Mouse (Mus musculus): ENCODE measurements around the gene Trip6.

The Trip6 gene

DNA sequence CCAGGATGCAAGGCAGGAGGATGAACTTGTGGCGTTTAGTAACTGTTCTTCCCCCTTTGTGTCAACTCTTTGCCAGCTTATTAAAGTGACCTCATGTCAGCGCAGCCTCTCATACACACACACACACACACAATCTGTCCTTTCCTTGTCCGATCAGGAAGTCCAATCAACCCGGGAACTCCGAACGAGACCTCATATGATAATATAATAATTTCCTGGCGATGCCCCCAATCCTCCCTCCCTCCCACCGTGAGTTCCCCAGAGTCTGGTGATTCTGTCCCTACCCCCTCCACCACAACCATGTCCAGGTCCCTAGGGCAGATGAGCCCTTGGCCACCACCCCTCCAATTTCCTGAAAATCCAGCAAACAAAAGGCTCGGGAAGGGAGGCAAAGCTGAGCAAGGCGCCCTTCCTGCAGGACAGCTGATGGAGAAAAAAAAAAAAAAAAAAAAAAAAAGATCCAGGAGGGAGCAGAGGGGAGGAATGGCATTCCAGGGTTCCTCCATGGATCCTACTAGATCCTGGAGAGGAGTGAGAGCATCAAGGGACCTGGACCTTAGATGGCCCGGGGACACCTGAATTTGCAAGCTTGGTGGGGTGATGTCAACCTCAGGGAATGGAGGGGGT, 24.6 kb upstream of the Trip6 start:
- DNase-seq (ENCODE audit: low spot score): no peak

DNA sequence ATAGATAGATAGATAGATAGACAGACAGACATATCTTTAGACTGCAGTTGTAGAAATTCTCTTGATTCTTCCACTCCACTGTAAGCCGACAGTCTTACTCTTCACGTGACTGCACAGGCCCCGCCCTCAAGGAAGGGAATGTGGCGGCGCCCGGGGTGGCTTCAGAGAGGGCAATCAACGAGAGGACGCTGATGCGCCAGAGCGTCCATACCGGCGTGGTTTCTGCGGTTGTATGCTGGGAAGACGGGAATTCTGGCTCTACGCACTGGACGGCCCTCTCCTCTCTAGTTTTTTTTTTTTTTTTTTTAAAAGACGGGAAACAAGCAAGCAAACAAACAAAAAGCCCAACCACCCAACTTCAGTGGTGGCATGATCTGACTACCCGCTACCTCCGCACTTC, 24.1 kb upstream of the Trip6 start:
- peak; percentile 86 for DNase-seq (ENCODE audit: low spot score)

DNA sequence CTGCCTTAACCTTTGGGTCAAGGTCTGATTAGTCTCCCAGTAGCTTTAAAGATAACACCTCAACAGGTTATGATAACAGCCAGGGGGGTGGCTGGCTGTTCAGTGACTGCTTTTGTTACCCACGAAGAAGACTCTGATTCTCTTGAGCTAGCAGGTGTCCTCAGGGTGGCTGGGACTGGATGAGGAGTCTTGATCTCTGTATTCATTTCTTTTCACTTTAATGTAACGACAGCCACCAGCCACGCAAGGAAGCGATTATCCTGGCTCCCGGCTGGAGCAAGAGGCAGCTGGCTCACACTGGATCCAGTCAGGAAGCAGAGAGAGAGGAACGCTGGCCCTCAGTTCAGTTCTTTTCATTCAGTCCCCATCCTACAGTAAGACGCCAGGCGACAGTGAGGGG, 23.0 kb upstream of the Trip6 start:
- no peak for DNase-seq (ENCODE audit: low spot score)

DNA sequence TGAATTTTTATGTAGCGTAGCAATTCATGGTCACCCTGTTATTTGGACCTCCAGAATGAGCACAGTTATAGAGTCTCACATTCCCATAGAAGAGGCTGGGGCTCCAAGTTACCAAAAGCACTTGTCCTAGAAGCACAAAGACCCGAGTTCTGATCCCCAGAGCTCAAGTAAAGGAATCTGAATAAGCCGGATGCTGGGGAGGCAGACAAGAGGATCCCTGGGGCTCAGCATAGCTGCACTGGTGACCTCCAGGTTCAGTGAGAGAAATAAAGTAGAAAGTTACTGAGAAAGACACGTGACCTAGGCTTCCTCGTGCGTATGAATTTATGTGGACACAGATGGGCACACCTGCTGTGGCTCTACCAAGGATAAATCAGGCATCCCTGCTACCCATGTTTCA, 20.9 kb upstream of the Trip6 start:
- DNase-seq (ENCODE audit: low spot score): no peak

DNA sequence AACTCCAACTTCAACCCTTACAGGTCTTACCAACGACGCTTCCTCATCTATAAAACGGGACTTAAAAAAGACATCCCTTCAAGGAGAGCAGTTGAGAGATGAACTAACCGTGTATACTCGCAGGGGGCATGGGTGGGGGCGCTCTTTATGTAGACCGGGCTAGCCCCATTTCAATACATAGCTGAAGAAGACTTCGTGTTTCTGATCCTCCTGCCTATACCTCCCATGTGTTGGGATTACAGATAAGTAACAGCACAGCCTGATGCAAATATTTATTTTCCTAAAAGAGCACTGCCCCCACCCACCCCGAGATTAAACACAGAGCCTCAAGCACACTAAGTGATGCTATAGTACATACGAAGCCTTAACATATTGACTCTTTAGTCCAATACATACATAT, 20.1 kb upstream of the Trip6 start:
- no peak for DNase-seq (ENCODE audit: low spot score)

DNA sequence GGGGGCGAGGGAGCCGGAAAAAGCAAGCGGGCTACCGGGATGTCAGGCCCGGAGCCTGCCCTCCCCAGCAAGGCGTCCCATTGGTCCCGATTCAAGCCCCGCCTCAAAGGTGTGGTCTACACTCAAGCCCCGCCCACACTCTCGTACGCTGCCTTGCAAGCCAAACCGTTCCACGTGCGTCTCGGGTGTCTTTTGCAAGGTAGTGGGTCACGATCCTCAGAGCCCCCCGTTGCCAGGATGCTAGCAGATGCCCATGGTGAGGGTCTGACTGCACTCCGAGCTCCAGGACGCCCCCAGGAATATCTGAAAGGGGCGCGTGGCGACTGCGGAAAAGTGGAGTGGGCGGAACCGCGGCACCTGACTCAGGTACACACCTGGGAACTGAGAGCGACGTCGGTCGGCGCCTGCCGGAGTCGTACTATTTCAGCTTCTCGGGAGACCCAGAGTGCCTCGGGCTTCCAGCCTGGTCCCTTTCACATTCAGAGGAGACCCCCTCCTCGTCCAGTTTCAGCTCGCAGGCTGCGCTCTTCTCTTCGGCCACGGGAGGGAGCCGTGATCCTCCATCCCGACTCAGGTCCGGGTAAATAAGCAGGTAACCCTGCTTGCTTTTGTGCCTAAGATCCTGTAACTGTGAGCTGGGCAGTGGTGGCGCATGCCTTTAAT, 19.4 kb upstream of the Trip6 start, which contains the start of gene Slc12a9:
Slc12a9 (minus strand) TSS at position 86 of the 663 bp plus-strand sequence.
- DNase-seq (ENCODE audit: low spot score): peak; percentile 93

DNA sequence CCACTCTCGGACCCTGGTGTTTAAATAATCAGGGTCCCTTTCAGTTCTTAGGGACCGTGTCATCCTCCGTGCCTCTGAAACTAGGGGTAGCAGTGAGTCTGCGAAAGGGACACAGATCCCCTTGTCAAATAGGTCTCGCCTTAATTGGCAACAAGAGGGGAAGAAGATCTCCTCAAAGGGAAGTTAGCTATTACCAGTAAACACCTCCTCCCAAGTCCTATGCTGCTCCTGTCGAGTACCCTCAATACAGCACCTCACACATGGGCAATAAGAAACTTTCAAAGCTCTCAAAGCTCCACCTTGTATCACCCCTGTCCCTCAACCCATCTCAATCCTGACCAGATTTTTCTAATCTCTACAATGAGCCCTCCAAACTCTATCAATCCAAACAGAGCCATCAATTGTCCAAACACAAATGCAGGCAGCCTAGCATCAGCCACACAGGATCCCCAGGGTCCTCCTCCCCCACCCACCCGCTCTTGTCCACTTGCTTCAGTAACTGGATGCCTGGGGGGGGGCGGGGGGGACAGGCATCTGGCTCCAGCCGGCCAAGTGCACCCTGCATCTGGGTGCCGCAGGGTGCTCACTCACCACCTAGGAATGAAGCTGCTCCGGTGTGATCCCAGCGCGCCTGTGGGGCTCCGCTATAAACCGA, 18.8 kb upstream of the Trip6 start:
- no peak for DNase-seq (ENCODE audit: low spot score)

DNA sequence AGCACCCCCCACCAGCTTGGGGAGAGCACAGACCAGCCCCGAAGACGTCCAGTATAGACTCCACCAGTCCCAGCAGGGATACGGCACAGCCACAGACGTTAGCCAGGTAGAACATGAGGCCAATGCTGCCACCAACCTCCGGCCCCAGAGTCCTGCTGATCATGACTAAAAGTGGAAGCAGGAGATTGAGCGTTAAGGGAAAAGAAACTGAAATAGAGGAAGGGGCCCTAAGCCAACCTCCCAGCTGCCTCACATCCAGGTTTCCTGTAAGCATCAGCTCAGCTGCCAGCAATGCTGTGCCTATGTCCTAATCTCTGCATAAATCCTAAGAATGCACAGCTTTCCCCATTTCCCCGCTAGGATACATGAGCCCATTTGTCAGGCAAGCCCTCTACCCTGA, 16.7 kb upstream of the Trip6 start:
- no peak for DNase-seq (ENCODE audit: low spot score)

DNA sequence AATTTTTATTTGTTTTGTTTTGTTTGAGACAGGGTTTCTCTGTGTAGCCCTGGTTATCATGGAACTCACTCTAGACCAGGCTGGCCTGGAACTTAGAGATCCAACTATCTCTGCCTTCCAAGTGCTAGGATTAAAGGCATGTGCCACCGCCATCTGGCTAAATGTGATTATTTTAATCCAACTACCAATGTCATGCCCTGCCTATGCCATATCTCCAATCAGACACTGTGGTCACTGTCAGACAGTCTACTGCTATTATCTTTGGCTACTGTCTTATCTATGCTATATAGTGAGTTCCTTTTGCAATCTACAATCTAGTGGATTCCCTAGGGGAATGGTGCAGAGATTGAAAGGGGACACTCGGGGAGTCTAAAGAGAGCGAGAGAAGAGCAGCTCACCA, 6.8 kb upstream of the Trip6 start:
- no peak for DNase-seq (ENCODE audit: low spot score)

DNA sequence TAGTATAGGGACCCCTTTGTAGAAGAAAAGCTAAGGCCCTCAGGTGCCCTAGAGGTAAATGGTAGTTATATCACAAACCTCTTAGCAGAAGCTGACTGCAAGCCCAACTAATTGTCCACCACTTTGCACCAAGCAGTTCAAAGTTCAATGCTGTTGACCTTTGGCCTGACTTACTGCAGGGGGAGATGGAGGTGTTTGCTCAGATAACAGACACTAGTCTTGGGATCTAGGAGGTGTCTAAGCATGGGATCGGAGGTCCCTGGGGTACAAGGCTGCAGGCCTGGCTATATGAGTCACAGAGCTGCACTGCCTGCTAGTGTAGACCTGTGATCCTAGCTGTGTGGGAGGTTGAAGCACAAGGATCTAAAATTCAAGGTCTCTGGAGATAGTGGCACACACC, 4.4 kb upstream of the Trip6 start:
- no peak for DNase-seq (ENCODE audit: low spot score)

DNA sequence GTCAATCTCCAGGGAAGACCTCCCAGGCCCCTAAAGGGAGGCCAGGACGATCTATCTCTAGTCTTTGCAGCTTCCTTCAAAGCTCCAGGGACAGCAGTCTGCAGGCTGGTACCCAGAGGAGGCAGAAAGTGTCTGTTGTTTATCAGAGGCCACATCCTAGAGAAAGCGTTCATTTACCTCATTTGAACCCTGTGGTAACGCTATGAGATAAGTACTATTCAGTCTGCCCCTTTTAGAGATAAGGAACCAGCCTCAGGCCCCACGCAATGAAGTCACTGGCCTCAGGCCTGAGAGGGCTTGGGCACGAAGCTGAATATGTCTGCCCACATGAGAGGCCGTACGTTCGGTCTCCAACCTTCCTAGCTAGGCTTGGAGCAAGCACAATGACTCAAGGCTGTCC, 3.2 kb upstream of the Trip6 start:
- no peak for DNase-seq (ENCODE audit: low spot score)

DNA sequence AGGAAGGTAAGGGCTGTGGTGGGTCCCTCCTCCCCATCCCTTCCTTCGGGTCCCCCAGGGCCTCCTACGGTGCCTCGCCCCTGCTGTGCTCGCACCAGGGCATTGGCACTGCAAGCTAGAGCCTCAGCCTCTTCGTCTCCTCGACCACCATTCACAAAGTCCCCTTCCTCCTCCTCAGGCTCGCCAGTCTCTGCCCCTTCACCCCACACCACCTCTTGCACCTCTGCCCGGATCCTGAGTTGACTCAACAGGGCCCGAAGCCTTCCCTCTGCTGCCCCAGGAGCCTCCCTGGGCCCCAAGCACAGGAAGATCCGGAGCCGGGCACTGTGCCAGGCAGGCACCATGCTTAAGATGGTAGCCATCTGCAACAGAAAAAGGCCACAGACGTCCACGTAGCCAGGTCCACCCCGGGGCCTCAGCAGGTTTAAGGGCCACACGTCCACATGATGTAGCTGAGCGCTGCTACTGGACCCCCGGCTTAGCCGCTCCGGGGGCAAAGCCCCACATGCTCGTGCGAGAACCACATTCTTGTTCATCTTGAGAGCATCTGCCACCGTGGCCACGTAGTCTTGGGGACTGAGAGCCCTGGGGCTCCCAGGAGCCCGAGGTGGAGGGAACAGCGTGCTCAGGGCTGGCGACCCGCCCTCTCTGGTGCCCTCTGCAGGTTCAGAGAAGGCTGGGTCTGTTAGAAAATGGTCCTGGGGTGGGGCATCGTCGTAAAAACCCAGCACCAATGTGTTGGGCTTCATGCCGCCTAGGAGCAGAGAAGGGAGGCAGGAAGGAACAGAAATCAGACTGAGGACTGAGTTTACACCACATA, 1.1 kb upstream of the Trip6 start:
- DNase-seq (ENCODE audit: low spot score): no peak

DNA sequence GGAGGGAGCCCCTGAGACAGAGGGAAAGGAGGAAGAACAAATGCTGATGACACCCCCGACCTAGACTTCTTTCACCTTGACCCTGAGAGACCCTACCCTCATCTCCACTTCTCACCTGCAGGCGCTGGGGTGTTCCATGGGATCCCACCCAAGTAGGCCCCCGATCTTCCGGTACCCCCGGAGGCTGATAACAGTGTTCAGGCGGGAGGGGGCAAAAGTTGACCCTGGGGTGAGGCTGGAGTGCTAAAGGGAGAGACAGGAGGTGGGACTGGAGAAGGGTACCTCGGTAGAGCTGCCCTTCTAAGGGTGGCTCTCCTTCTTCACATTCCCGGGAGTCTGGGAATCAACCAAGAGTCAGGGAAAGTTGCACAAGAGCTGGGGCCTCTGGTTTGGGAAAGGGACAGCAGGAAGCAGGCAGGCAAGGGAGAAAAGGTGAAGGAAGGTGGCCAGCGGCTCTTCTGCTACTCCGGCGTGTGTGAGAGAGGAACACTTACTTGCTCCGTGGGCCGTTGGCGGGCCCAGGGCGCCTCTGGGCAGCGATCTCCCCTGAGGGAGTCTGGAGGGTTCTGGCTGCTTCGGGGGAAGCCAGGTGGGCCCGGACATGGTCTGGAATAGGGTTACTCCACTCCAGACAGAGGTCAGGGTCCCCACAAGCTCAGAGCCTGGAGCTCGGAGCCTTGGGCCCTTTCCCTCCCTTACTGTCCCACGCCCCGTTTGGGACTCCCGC, 575 bp downstream of the Trip6 start:
- no peak for DNase-seq (ENCODE audit: low spot score)

DNA sequence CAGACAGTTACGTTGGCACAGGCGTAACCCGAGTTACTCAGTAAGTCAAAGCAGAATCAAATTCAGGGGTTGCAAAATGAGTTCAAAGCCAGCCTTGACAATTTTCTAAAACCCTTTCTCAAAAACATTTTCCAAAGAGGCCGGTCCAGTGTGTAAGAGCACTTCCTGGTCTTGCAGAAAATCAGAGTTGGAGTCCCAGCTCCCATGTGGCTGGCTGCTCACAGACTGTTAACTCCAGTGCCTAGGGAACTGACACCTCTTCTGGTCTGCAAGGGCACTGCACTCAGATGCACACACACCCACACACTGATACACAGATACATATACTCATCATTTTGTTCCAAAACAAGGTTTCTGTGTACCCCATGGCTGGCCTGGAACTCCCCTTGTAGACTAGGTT, 5.8 kb downstream of the Trip6 start:
- no peak for DNase-seq (ENCODE audit: low spot score)

DNA sequence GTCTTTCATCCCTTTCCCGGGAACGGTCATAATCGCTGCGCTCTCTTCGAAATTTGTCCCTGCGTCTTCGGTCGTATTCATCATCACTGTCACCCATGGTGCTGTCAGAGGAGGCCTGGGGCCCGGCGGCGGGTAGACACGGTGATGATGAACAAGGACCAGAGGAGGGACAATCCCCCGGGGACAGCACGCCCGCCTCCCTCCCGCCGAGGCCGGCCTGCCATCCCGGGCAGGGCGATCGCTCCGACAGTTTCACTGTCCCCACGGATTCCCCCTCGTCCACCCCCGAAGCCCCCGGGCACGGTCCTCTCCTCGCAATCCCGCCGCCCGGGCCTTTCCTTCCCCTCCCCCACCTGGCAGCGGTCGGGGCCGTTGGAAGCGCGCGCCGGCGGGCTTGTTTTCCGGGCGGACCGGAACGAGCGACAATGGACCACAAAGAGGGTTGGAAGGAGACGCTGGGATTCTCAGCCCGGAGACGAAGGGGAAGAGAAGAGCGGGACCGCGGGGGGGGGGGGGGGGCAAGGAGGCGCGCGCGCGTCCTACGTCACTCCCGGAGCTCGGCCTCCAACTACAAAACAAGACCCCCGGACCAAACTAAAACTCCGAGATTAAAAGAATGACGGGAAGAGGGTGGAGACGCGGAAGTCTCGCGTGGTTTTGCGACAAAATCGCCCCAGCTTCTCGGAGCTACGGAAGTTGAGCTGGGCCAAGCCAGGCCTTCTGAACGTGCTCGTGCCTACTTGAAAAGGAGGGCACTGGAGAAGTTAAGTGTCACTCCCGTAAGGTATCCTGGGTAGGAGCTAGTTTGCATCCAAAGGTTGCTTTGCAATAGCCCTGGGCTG, 6.9 kb downstream of the Trip6 start, which contains the start of gene Srrt:
Srrt (minus strand) TSS at position 604 of the 842 bp plus-strand sequence.
- peak; percentile 86 for DNase-seq (ENCODE audit: low spot score)

DNA sequence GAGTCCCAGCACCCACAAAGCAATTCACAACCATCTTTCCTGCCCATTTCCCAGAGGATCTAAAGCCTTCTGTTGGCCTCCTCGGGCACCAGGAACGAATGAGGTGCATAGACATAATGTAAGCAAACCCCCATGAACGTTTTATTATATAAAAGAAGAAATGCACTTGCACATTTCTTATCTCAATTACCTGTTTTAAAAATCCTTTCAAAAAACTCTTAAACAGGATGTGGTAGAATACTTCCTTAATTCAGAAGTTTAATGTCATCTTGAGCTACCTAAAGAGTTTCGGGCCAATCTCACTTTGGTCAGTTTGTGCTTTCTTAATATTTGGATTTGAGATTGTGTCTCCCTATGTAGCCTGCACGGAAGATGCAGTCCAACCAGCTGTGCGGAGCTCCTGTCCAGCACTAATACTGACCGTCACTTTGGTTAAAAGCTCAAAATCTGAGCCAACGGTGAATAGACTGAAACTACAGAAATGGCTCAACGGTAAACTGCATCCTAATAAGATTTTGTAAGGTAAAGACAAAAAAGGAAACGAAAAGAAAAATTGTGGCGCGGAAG, 7.7 kb downstream of the Trip6 start:
- DNase-seq (ENCODE audit: low spot score): no peak

DNA sequence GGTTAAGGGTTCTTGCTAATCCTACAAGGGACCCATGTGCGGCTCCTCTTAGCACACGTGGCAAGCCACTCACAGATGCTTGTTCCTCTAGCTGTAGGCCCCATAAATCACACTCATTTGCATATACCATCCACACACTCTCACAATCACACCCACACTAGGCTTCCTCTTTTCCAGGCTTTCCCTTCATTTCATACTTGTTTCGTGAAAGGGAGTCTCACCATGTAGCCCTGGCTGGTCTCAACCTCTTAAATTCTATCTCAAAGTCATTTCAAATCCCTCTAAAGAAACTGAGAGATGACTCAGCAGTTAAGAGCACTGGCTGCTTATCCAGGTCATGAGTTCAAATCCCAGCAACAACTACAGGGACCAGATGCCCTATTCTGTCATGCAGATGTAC, 8.4 kb downstream of the Trip6 start:
- no peak for DNase-seq (ENCODE audit: low spot score)

DNA sequence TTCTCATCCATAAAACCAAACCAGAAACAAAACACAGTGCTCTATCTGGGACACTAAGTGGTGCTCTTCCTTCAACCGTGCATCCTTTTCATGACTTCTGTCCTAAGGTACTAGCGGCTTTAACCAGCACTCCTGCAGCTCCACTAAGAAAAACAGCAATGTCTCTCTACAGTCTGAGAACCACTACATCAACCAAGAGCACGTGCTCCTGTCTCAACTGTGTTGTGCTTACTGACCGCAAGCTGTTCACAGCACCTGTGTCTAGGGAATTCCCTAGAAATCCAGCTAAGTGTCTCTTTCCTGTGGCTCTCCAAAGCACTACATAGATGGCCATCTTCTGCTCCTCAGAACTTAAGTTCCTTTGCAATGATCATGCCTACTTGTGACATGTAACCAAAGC, 9.4 kb downstream of the Trip6 start:
- DNase-seq (ENCODE audit: low spot score): no peak

DNA sequence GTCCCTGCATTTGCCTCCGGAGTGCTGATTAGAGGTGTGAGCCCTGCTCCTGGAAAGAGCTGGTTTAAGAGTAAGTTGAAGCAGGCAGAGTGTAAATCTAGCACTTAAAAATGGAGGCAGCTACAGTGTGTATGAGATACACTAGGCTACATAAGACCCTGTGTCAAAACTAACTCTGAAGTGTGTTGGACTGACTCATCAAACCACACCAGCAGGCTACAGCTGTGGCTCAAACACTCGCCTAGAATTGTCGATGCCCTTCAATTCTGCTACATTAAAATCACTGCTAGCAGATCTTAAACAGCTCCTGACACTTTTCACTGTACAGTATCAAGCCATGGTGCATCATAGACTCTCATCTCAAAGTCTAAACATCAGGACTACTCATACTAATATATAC, 10.0 kb downstream of the Trip6 start:
- DNase-seq (ENCODE audit: low spot score): no peak

DNA sequence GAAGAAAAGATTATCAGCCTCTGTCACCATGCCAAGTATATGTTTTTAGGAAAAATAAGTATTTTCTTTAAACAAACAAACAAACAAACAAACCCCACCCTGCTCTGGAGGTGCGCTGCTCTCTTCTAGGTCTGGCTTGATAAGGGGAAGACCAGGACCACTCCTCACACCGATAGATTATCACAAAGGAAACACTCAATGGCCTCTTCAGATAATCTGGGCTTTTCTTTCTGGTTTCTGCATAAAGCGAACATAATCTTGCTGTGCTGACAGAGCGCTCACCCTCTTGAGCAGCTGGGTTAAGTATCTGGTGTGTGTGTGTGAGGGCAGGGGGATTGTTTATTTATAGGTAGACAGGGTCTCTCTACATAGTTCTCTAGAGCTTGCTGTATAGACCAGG, 10.6 kb downstream of the Trip6 start:
- no peak for DNase-seq (ENCODE audit: low spot score)

DNA sequence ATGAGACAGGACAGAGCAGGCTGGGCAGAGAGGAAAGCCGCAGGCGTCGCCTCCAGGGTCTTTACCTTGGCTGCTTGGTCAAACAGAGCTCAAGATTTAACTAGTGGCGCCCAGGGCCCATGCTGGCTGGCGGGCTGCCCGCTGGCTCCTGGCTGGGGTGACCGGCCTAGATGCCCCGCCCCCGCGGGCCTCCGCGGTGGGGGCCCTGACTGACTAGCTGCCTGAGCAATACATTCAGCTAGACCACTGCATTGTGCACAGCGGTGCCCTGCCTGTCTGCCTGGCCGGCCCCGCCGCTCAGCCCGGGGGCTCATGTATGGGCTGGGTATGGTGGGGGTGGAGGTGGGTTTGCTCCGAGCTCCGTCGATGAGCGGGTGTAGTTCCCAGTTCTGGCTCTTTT, 13.0 kb downstream of the Trip6 start:
- no peak for DNase-seq (ENCODE audit: low spot score)
